Mouse (Mus musculus): ENCODE measurements around the gene Atrnl1. TPM values are rescaled to one million over a fixed set of nuclear protein-coding genes. Genes with fewer than 3 reads are reported as not detected.
"Not testable (repeated sequence)": the region's sequence is repeated elsewhere in the genome, so short reads cannot be mapped to it uniquely, and the experiment has no call there.

Gene Atrnl1
- total RNA-seq, 2 experiments from 2014 or later = 99.0 to 112 TPM

- no peak for DNase-seq (ENCODE audit: low spot score in 2 of 2)
These were observed 350.5 kb downstream of the Atrnl1 start for GRCm38 (mm10) chr19:57961321-57961720.

GRCm38 (mm10) chr19:57961738-57962640 is 351.2 kb downstream of the Atrnl1 start:
- no peak for DNase-seq (ENCODE audit: low spot score in 2 of 2)

DNA sequence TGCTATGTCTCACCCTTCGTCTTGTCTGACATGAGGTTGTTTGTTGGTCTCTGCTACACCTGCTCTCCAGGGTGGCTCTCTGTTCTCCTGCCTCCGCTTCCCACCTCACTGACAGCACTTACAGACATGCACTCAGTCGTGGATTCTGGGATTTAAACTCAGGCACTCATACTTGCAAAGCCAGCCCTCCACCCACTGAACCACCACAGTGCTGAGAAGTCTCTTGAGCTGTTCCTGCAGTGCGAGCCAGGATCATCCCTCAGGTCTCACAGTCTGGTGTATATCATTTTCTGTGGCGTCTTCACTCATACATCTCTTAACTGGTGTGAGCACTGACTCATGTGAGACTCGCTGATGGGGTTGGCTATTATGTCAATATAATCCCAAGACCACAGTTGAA is 353.0 kb downstream of the Atrnl1 start:
- DNase-seq (ENCODE audit: low spot score in 2 of 2) = no peak

- DNase-seq (ENCODE audit: low spot score in 2 of 2) = peak; percentile 69 to 73
These were observed 358.9 kb downstream of the Atrnl1 start for GRCm38 (mm10) chr19:57969766-57970165.

DNA sequence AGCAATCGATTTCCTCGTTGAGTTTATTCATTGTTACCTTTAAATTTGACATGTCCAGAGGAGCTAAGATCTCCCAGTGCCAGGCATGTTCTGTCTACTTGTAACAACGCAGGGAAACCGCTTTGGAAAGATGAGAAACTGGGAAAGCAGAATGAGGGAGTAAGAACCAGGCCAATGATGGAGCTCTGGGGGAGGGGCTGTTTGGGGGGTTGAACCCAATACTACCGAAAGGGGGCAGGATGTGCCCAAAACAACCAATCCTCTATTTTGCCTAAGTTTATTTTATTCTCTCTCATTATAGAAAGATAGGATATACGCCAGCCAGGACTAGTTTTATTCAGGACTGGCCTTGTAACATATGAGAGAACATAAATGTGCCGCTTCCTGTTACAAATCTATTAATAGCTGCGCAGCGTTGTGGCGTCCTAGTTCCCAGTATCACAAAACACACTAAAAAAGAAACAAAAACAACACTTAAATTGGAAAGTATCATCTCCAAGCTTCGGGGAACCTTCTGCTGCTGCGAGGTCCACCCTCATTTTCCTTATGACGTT is 359.6 kb downstream of the Atrnl1 start:
- DNase-seq (ENCODE audit: low spot score in 2 of 2) = peak; percentile 28 to 36

- DNase-seq (ENCODE audit: low spot score in 2 of 2) = no peak
These were observed 364.4 kb downstream of the Atrnl1 start for GRCm38 (mm10) chr19:57975201-57975600.

DNA sequence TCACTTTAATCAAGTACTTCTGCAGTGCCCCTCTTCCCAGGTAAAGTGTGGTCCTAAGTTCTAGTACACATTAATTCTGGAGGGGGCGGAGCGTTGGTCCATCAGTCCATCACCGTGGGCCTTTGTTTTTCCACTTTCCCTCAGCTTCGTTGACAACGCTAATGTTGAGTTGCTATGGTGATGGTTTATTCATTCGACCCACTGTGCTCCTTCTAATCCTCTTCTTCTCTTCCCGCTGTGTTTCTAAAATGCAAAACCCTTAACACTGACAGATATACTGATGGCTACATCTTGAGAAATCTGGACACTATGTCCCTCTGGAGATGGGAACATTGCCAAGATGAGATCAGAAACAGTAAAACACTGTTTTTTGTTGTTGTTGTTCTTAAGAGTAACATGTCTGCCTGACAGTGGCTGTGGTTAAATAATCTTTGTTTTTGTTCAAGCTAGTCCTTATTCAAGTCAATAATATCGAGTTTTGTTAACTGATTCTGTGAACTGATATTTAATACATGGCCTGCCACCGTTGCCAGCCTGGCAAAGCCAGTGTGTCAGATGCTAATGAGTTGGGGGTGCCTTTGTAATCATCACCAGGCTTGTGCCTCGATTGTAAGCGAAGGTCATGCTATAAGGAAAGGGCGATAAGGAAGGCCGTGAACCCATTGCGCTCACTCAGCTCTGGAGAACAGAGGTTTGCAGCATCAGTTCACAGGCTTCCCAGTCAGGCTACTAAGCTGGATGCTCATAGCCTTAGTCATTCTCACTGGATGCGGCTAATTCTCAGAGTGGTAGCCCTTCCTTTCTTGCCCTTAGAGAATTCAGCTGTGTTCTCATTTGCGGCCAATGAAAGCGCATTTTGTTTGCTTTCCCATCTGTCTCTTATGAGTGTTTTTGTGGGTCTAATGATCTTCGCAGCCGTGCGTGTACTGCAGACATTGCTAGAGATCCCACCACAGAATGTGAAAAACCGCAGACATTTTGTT is 375.4 kb downstream of the Atrnl1 start:
- DNase-seq (ENCODE audit: low spot score in 2 of 2) = no peak

- DNase-seq (ENCODE audit: low spot score in 2 of 2) = no peak
These were observed 377.0 kb downstream of the Atrnl1 start for GRCm38 (mm10) chr19:57987696-57988393.

- DNase-seq (ENCODE audit: low spot score in 2 of 2) = no peak
These were observed 377.8 kb downstream of the Atrnl1 start for GRCm38 (mm10) chr19:57988559-57989093.

- DNase-seq (ENCODE audit: low spot score in 2 of 2) = no peak
These were observed 380.4 kb downstream of the Atrnl1 start for GRCm38 (mm10) chr19:57991099-57991760.

- not testable (repeated sequence) for DNase-seq (ENCODE audit: low spot score in 2 of 2)
These were observed 383.5 kb downstream of the Atrnl1 start for GRCm38 (mm10) chr19:57994174-57994833.

GRCm38 (mm10) chr19:57995015-57995414 is 384.2 kb downstream of the Atrnl1 start:
- no peak for DNase-seq (ENCODE audit: low spot score in 2 of 2)

DNA sequence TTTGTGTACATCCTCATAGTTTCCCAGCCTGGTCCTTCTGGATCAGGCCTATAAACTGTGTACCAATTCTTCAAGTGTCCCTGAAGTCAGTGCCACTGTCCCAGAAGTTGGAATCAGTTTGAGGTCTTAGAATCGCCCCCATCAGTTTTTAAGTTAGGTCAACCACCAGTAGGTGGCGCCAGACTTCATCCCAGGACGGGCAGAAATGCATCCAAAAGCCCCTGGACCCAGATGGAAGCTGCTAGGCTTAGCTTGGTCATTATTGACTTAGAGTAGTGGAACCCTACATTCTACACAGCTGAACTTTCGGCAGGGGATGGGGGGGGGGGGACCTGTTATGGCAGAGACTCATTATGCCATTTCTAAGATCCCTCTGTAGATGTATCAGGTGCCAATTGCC is 387.1 kb downstream of the Atrnl1 start:
- DNase-seq (ENCODE audit: low spot score in 2 of 2) = peak in 1 of 2 experiments; percentile 22

DNA sequence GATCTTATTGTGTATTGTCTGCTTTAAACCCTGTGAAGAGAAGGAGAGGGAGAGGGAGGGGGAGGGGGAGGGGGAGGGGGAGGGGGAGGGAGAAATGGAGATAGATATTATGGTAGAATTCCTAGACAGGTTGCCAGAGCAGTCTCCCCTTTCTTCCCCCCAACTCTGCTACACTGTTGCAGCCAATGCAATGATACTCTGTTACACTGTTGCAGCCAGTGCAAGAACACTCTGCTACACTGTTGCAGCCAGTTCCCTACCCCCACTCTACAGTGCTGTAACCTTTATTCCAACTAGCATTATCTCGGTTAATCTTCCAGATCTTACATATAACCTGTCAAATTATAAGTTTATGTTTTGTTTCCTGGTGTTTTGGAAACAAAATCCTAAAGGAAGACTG is 400.8 kb downstream of the Atrnl1 start:
- no peak for DNase-seq (ENCODE audit: low spot score in 2 of 2)

GRCm38 (mm10) chr19:58015741-58016140 is 404.9 kb downstream of the Atrnl1 start:
- no peak for DNase-seq (ENCODE audit: low spot score in 2 of 2)

- no peak for DNase-seq (ENCODE audit: low spot score in 2 of 2)
These were observed 406.0 kb downstream of the Atrnl1 start for GRCm38 (mm10) chr19:58016561-58017453.

- DNase-seq (ENCODE audit: low spot score in 2 of 2) = no peak
These were observed 406.6 kb downstream of the Atrnl1 start for GRCm38 (mm10) chr19:58017468-58017867.

GRCm38 (mm10) chr19:58018698-58019097 is 407.9 kb downstream of the Atrnl1 start:
- DNase-seq (ENCODE audit: low spot score in 2 of 2) = no peak

All from left cerebral cortex, adult 18-20 months (tissue).